Mouse (Mus musculus) kidney, embryonic 15.5 days (tissue): ENCODE results near the gene Acsl6. TPM values are rescaled to one million over a fixed set of nuclear protein-coding genes. Genes with fewer than 3 reads are reported as not detected.
"Not testable (repeated sequence)": the region's sequence is repeated elsewhere in the genome, so short reads cannot be mapped to it uniquely, and the experiment has no call there.

Experiments
- ATAC-seq: fragments of 200-750 bp; cut with Nextera tagmentation; replicated peaks from 2 replicates; pipeline ENCODE4 v1.8.0; 2017; ENCODE audit warnings: moderate TSS enrichment; ENCODE audit not compliant: low FRiP score
- H3K27ac ChIP-seq: fragments of 300-500 bp; sonication (generic); 2 replicates; pipeline ENCODE4 v1.5.1; 2015; ENCODE audit warnings: mild to moderate bottlenecking, inconsistent platforms
- H3K27me3 ChIP-seq: fragments of 300-500 bp; sonication (generic); 2 replicates; pipeline ENCODE4 v1.6.1; 2015; ENCODE audit warnings: inconsistent platforms
- H3K36me3 ChIP-seq: fragments of 300-500 bp; sonication (generic); 2 replicates; pipeline ENCODE4 v1.6.1; 2015; ENCODE audit warnings: inconsistent platforms
- H3K4me1 ChIP-seq: fragments of 300-500 bp; sonication (generic); 2 replicates; pipeline ENCODE4 v1.6.1; 2015; ENCODE audit warnings: inconsistent platforms
- H3K4me2 ChIP-seq: fragments of 300-500 bp; sonication (generic); 2 replicates; pipeline ENCODE4 v1.6.1; 2015; ENCODE audit warnings: moderate library complexity, mild to moderate bottlenecking, inconsistent platforms
- H3K4me3 ChIP-seq: fragments of 300-500 bp; sonication (generic); replicated peaks from 2 replicates; pipeline ENCODE4 v1.5.1; 2015; ENCODE audit warnings: mild to moderate bottlenecking, inconsistent platforms
- H3K9ac ChIP-seq: fragments of 300-500 bp; sonication (generic); 2 replicates; pipeline ENCODE4 v1.6.1; 2015; ENCODE audit warnings: mild to moderate bottlenecking, inconsistent platforms
- H3K9me3 ChIP-seq: fragments of 300-500 bp; sonication (generic); replicated peaks from 2 replicates; pipeline ENCODE4 v1.6.1; 2016; ENCODE audit warnings: inconsistent platforms
- WGBS: fragments of 180-500 bp; shearing (Covaris S2); methylation state at CpG from one replicate; pipeline ENCODE4 v1.1.7; 2015; ENCODE audit warnings: mixed read lengths; 5-methylcytosine and 5-hydroxymethylcytosine counted together
- polyA plus RNA-seq: library from polyadenylated mRNA; unstranded; fragments of >200 nt; fragmentation: Nextera tagmentation; extraction: Ambion mirVana; gene quantifications from 2 replicates; pipeline ENCODE4 v1.2.1, GENCODE M21; 2015

The Acsl6 gene
- polyA plus RNA-seq, 1 experiment from 2014 or later = 0.70 TPM

GRCm38 (mm10) chr11:54293980-54294807 is 9.4 kb upstream of the Acsl6 start:
- ATAC-seq = no peak

DNA sequence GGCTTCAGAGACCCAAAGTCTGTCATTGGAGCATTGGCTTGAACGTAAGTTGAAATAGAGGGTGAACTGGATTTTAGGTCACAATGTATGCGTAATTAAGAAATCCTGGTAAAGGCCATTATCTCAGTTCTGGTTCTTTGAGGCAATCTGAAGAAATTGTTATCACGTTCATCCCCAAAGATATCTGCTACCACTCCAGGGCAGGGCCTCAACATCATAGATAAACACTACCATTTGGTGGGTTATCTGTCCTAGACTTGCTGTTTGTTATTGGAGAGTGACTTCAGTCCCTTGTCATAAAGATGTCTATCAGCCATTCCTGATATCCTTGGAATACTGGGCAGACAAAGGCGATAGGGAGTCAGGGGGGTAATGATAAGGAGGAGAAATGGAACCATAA is 7.6 kb upstream of the Acsl6 start:
- no peaks in the 10 kb centered on the region for H3K4me1 ChIP-seq
- ATAC-seq = no peak
- 84% methylated on average over 4 of the region's 4 CpGs for WGBS

More at GRCm38 (mm10) chr11:54293980-54294807, 9.4 kb upstream of the Acsl6 start:
- Histone ChIP-seq H3K4me1 (no peaks in the 10 kb centered on the region), H3K4me3 (no peak overlapping the region), H3K9me3 (0 out of 2 replicates have a peak, but pooled peaks cover 3% of the 10 kb centered on the region), H3K36me3 (no peaks in the 10 kb centered on the region), H3K4me2 (no peak overlapping the region), H3K9ac (no peak overlapping the region), H3K27me3 (no peaks in the 10 kb centered on the region), H3K27ac (no peak overlapping the region)
- 74% methylated on average over 12 of the region's 12 CpGs for WGBS

DNA sequence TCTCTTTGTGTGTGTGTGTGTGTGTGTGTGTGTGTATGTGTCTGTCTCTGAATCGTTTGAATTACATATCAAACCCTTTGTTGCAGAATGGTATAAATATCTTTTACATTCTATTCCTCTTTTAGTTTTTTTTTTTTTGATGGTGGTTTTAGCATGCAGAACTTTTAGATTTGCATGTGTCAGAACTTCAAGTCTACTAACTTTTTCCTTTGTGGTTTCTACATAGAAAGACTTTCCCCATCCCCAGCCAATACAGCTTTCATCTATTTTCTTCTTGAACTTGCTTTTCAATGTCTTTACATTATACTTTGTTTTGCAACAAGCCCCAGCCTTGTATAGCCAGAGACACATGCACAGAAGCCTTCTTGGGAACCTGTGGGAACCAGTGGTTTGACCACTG is 6.9 kb upstream of the Acsl6 start:
- H3K27me3 ChIP-seq = no peaks in the 10 kb centered on the region
- H3K4me1 ChIP-seq = no peaks in the 10 kb centered on the region
- H3K9me3 ChIP-seq = 0 out of 2 replicates have a peak, but pooled peaks cover 3% of the 10 kb centered on the region
- WGBS = 96% methylated on average over 1 of the region's 1 CpGs
- no peaks in the 10 kb centered on the region for H3K36me3 ChIP-seq
- H3K4me3 ChIP-seq = no peak overlapping the region
- ATAC-seq = no peak
- no peak overlapping the region for H3K9ac ChIP-seq
- no peak overlapping the region for H3K4me2 ChIP-seq
- H3K27ac ChIP-seq = no peak overlapping the region

More for the DNA sequence above, 7.6 kb upstream of the Acsl6 start:
- H3K9ac ChIP-seq = no peak overlapping the region
- no peaks in the 10 kb centered on the region for H3K27me3 ChIP-seq
- H3K4me2 ChIP-seq = no peak overlapping the region
- no peak overlapping the region for H3K27ac ChIP-seq
- H3K36me3 ChIP-seq = no peaks in the 10 kb centered on the region
- H3K4me3 ChIP-seq = no peak overlapping the region
- H3K9me3 ChIP-seq = 0 out of 2 replicates have a peak, but pooled peaks cover 3% of the 10 kb centered on the region

DNA sequence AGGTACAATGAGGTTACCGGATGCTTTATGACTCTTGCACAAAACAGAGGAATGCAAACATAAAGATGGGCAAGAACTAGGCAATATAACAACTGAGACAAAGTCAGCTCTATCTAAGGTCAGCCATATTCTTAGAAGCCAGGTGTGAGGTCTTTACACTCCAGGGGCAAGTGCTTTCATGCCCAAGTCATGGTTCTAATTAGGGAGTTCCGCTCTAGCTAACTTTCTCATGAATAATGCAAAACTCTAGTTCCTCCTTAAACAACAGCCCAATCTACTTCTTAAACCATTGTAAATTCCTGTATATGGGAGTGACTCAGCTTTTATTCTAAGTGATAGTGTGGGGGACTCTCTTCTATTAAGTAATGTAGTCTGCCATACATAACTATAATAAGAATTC is 6.1 kb upstream of the Acsl6 start:
- 91% methylated on average over 2 of the region's 2 CpGs for WGBS
- not testable (repeated sequence) for H3K27ac ChIP-seq, ATAC-seq, H3K4me1 ChIP-seq, H3K9ac ChIP-seq, H3K4me3 ChIP-seq, H3K36me3 ChIP-seq, H3K27me3 ChIP-seq, H3K9me3 ChIP-seq, H3K4me2 ChIP-seq

GRCm38 (mm10) chr11:54298777-54299176 is 4.8 kb upstream of the Acsl6 start:
- H3K4me2 ChIP-seq = no peak overlapping the region
- peaks cover 1% of the 10 kb centered on the region for H3K4me1 ChIP-seq
- H3K36me3 ChIP-seq = no peaks in the 10 kb centered on the region
- H3K9me3 ChIP-seq = 0 out of 2 replicates have a peak, but pooled peaks cover 3% of the 10 kb centered on the region
- H3K9ac ChIP-seq = no peak overlapping the region
- H3K4me3 ChIP-seq = no peak overlapping the region
- H3K27me3 ChIP-seq = peaks cover 5% of the 10 kb centered on the region
- no peak for ATAC-seq
- no peak overlapping the region for H3K27ac ChIP-seq

GRCm38 (mm10) chr11:54301994-54302393 is 1.6 kb upstream of the Acsl6 start:
- Histone ChIP-seq H3K4me3 (no peak overlapping the region), H3K9me3 (0 out of 2 replicates have a peak, but pooled peaks cover 3% of the 10 kb centered on the region), H3K4me2 (no peak overlapping the region), H3K4me1 (peaks cover 8% of the 10 kb centered on the region), H3K36me3 (no peaks in the 10 kb centered on the region), H3K27ac (no peak overlapping the region), H3K27me3 (peaks cover 17% of the 10 kb centered on the region), H3K9ac (no peak overlapping the region)
- 90% methylated on average over 8 of the region's 8 CpGs for WGBS
- ATAC-seq = no peak

GRCm38 (mm10) chr11:54302606-54303005 is 992 bp upstream of the Acsl6 start:
- no peak overlapping the region for H3K27ac ChIP-seq
- WGBS = 95% methylated on average over 3 of the region's 3 CpGs
- peaks cover 17% of the 10 kb centered on the region for H3K27me3 ChIP-seq
- 0 out of 2 replicates have a peak, but pooled peaks cover 3% of the 10 kb centered on the region for H3K9me3 ChIP-seq
- H3K4me2 ChIP-seq = no peak overlapping the region
- H3K36me3 ChIP-seq = no peaks in the 10 kb centered on the region
- H3K4me1 ChIP-seq = peaks cover 8% of the 10 kb centered on the region
- no peak for ATAC-seq
- H3K4me3 ChIP-seq = no peak overlapping the region
- no peak overlapping the region for H3K9ac ChIP-seq

DNA sequence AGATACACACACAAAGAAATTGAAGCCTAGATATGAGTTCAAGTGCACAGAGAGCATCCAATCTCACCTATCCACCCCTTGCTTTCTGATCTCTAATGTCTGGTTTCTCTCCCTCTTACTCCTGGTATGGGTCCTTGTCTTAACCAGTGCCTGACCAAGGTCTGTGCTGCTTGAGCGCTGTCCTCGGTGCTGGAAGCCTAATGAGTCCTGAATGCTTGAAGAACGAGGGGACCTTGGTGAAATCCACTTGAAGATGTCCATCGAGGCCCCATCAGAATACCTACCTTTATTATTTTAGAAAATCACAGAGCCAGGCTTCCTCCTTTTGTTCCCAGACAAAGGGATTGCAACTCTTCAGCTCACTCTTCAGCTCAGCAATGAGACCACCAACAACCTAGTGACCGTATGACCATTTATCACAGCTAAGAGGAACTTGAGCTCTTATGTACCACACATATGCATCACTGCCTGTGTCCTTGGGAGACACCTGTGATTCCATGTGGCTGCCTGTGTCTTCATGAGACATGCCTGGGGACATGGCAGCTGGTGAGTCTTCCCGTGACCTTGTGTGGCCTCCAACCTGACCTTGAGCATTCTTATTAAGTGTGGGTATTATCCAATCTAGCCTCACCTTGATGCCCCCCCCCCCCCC is 396 bp upstream of the Acsl6 start:
- whole genome bisulfite sequencing = 24% methylated on average over 6 of the region's 6 CpGs
- Histone ChIP-seq H3K9ac (no peak overlapping the region), H3K27ac (no peak overlapping the region), H3K36me3 (no peaks in the 10 kb centered on the region), H3K4me2 (peak overlapping the region; percentile 98), H3K27me3 (peaks cover 17% of the 10 kb centered on the region), H3K9me3 (0 out of 2 replicates have a peak, but pooled peaks cover 3% of the 10 kb centered on the region), H3K4me1 (peaks cover 8% of the 10 kb centered on the region), H3K4me3 (no peak overlapping the region)
- no peak for ATAC-seq

DNA sequence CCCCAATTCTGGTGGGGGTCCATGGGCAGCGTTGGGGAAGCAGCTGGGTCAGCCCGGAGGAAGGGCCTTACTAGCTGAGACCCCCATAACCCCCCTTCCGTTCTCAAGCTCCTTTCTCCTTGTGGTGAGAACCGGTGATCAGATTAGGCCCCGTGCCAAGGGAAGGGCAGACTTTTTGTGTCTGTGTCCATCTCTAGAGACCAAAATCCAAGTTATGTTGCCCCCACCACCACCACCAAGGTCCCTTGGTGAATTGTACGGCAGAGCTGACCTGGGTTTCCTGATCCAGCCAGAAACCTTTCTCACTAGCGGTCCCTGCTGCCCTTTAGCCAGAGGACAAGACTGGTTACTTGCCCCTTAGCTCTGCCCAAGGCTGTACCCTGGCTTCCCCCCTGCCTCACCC is 874 bp downstream of the Acsl6 start:
- no peaks in the 10 kb centered on the region for H3K9me3 ChIP-seq
- H3K27me3 ChIP-seq = peaks cover 17% of the 10 kb centered on the region
- 5% methylated on average over 7 of the region's 7 CpGs for WGBS
- peak overlapping the region; percentile 98 for H3K4me2 ChIP-seq
- H3K36me3 ChIP-seq = no peaks in the 10 kb centered on the region
- ATAC-seq = no peak
- no peak overlapping the region for H3K27ac ChIP-seq
- H3K4me3 ChIP-seq = peak overlapping the region; percentile 51
- H3K9ac ChIP-seq = peak overlapping the region; percentile 18; the same call in 1 of the 2 replicates
- H3K4me1 ChIP-seq = peaks cover 8% of the 10 kb centered on the region

DNA sequence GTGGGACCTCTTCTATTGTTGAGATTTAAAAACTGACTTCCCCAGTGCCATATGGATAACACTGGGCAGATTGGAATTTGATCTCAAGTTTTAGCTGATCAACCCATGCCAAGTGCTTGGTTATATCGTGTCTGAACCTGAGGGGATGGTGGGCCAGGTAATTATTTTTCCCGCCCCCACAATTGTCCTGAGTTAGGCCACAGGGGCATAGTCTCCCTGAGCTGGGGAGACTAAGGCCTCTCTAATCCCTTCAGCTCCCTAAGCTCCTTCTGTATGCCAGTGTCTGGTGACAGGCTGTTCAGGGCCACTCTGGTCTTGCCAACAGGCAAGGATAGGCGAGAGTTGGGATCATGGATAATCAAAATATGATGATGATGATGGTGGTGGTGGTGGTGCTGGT is 1.7 kb downstream of the Acsl6 start:
- peaks cover 8% of the 10 kb centered on the region for H3K4me1 ChIP-seq
- H3K4me3 ChIP-seq = no peak overlapping the region
- 66% methylated on average over 3 of the region's 3 CpGs for WGBS
- no peak for ATAC-seq
- H3K36me3 ChIP-seq = no peaks in the 10 kb centered on the region
- H3K27me3 ChIP-seq = peaks cover 17% of the 10 kb centered on the region
- H3K27ac ChIP-seq = no peak overlapping the region
- H3K4me2 ChIP-seq = no peak overlapping the region
- H3K9ac ChIP-seq = no peak overlapping the region
- no peaks in the 10 kb centered on the region for H3K9me3 ChIP-seq

DNA sequence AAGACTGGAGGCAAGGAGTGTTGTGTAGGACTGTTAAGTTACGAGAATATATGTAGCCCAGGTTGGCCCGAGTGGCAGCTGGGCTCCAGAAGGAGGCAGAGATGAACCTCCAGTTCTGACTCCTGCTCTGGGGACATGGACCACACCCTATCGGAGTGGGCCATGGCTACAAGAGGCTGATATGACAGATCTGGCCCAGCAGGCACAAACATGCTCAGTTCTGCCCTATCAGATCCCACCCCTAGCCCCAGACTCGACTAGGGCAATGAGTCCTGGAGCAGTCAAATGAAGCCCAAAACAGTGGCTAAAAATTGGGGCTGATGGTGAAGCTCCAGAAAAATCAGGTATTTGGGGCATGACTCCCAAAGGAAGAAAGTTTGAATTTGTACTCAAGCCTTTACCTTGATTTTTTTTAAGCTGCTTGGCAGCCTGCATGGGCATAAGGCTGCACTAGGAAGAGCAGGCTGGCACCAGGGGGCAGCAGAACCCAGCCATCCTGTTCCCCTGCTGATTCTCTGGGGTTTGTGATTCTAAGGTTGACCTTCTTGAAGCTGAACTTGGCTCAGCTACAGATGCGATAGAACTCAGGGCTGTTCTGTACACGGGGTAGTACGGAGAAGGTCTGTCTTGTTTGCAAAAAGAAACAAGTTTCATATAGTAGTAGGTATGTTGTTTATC is 3.7 kb downstream of the Acsl6 start:
- H3K4me3 ChIP-seq = no peak overlapping the region
- ATAC-seq = no peak
- H3K27me3 ChIP-seq = peaks cover 17% of the 10 kb centered on the region
- H3K4me1 ChIP-seq = peaks cover 14% of the 10 kb centered on the region
- H3K27ac ChIP-seq = no peak overlapping the region
- WGBS = 77% methylated on average over 7 of the region's 7 CpGs
- no peaks in the 10 kb centered on the region for H3K9me3 ChIP-seq
- H3K9ac ChIP-seq = no peak overlapping the region
- no peak overlapping the region for H3K4me2 ChIP-seq
- no peaks in the 10 kb centered on the region for H3K36me3 ChIP-seq

DNA sequence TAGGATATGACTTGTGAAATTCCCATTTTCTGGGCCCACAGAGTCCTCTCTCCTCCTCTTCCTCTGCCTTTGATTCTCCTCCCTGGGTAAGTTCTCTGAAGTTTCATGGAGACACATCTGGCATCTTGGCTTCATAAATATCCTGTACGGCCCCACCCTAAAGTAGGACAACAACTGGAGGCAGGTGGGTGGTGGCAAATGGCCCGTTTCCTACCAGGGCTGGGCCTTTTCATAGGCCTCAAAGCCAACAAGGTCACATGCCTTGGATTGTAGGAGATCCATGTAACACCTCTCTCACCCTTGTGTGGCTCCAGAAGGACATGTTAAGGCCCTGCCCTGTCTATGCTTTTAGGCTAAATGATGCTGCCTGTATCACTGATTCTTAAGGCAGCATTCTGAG is 7.0 kb downstream of the Acsl6 start:
- H3K27me3 ChIP-seq = no peaks in the 10 kb centered on the region; the same call in 1 of the 2 replicates
- H3K4me3 ChIP-seq = no peak overlapping the region
- WGBS = 54% methylated on average over 2 of the region's 2 CpGs
- no peaks in the 10 kb centered on the region for H3K36me3 ChIP-seq
- no peaks in the 10 kb centered on the region for H3K9me3 ChIP-seq
- H3K4me2 ChIP-seq = no peak overlapping the region
- ATAC-seq = no peak
- no peak overlapping the region for H3K9ac ChIP-seq
- H3K4me1 ChIP-seq = peaks cover 13% of the 10 kb centered on the region
- no peak overlapping the region for H3K27ac ChIP-seq
